Mouse (Mus musculus) forebrain, embryonic 11.5 days (tissue): ENCODE measurements around the gene Mtpn. TPM values are rescaled to one million over a fixed set of nuclear protein-coding genes. Genes with fewer than 3 reads are reported as not detected.

ENCODE experiments used
- ATAC-seq: fragments of 200-750 bp; cut with Nextera tagmentation; replicated peaks from 2 replicates; pipeline ENCODE4 v1.8.0; 2017; ENCODE audit warnings: moderate TSS enrichment; ENCODE audit not compliant: low FRiP score
- DNase-seq: peaks from one replicate; pipeline ENCODE4 v3.0.0-alpha.2; 2017; ENCODE audit warnings: low spot score
- H3K27ac ChIP-seq: fragments of 300-500 bp; sonication (generic); 2 replicates; pipeline ENCODE4 v1.5.1; 2014; ENCODE audit warnings: low read depth, low read length
- H3K27me3 ChIP-seq: fragments of 300-500 bp; sonication (generic); 2 replicates; pipeline ENCODE4 v1.6.1; 2014; ENCODE audit warnings: mild to moderate bottlenecking, low read length, mixed read lengths; ENCODE audit not compliant: control insufficient read depth, insufficient read depth
- H3K36me3 ChIP-seq: fragments of 300-500 bp; sonication (generic); 2 replicates; pipeline ENCODE4 v1.6.1; 2014; ENCODE audit warnings: mild to moderate bottlenecking, low read length, moderate library complexity, mixed read lengths; ENCODE audit not compliant: control insufficient read depth, insufficient read depth
- H3K4me1 ChIP-seq: fragments of 300-500 bp; sonication (generic); replicated peaks from 2 replicates; pipeline ENCODE4 v1.6.1; 2014; ENCODE audit warnings: low read length, mixed read lengths; ENCODE audit not compliant: control insufficient read depth, insufficient read depth
- H3K4me2 ChIP-seq: fragments of 300-500 bp; sonication (generic); 2 replicates; pipeline ENCODE4 v1.6.1; 2014; ENCODE audit warnings: low read depth, mild to moderate bottlenecking, low read length, moderate library complexity, mixed read lengths; ENCODE audit not compliant: severe bottlenecking
- H3K4me3 ChIP-seq: fragments of 300-500 bp; sonication (generic); 2 replicates; pipeline ENCODE4 v1.5.1; 2014; ENCODE audit warnings: low read depth, low read length
- H3K9ac ChIP-seq: fragments of 300-500 bp; sonication (generic); 2 replicates; pipeline ENCODE4 v1.6.1; 2014; ENCODE audit warnings: low read length
- H3K9me3 ChIP-seq: fragments of 300-500 bp; sonication (generic); 2 replicates; pipeline ENCODE4 v1.6.1; 2016; ENCODE audit warnings: low read length, mixed read lengths; ENCODE audit not compliant: control insufficient read depth
- WGBS: fragments of 180-500 bp; shearing (Covaris S2); extraction: QIAGEN DNeasy Blood & Tissue Kit; methylation state at CpG from one replicate; pipeline ENCODE4 v1.1.7; 2014; 5-methylcytosine and 5-hydroxymethylcytosine counted together
- microRNA-seq: library from miRNA; unstranded; fragments of <30 nt; microRNA quantifications from one replicate; pipeline ENCODE4, GENCODE M21; 2016; ENCODE audit not compliant: insufficient number of aligned reads
- polyA plus RNA-seq: library from polyadenylated mRNA; unstranded; fragments of >200 nt; fragmentation: Nextera tagmentation; extraction: Ambion mirVana; gene quantifications from 2 replicates; pipeline ENCODE4 v1.2.1, GENCODE M21; 2014

Mtpn gene
- polyA plus RNA-seq, 1 experiment from 2014 or later = 166 TPM

- Histone ChIP-seq H3K27me3 (no peaks in the 10 kb centered on the region), H3K9me3 (no peaks in the 10 kb centered on the region), H3K4me2 (no peak overlapping the region), H3K27ac (no peak overlapping the region), H3K4me1 (no peaks in the 10 kb centered on the region), H3K36me3 (no peaks in the 10 kb centered on the region), H3K9ac (no peak overlapping the region), H3K4me3 (no peak overlapping the region)
- WGBS = 83% methylated on average over 5 of the region's 5 CpGs
- DNase-seq (no peak), ATAC-seq (no peak)
Measured at GRCm38 (mm10) chr6:35463450-35464395, 76.0 kb downstream of the Mtpn start.

GRCm38 (mm10) chr6:35462484-35462883 is 77.2 kb downstream of the Mtpn start:
- no peak for ATAC-seq
- DNase-seq = no peak
- Histone ChIP-seq H3K4me2 (no peak overlapping the region), H3K27ac (no peak overlapping the region), H3K9ac (no peak overlapping the region), H3K4me3 (no peak overlapping the region), H3K4me1 (no peaks in the 10 kb centered on the region), H3K9me3 (no peaks in the 10 kb centered on the region), H3K27me3 (no peaks in the 10 kb centered on the region), H3K36me3 (no peaks in the 10 kb centered on the region)
- 88% methylated on average over 1 of the region's 1 CpGs for WGBS

Small RNA genes within 50 kb of the gene (microRNA-seq; reads per million reads assigned to microRNA genes)
- gene Gm23053 = not detected

Other genes with a start within 250 kb of the Mtpn start
- gene Slc13a4, start 231.8 kb downstream of the Mtpn start, polyA plus RNA-seq = 0.15 and 0.32 TPM in 2 replicates
- gene Fam180a, start 213.7 kb downstream of the Mtpn start, polyA plus RNA-seq = not detected in 2 replicates